Mouse (Mus musculus): Measurements from ENCODE around the gene Sema4f.

- TF ChIP-seq CTCF (IDR thresholded peaks at IDR 0.05; ENCODE audit: low read depth) (peak; percentile 28), EP300 (IDR thresholded peaks at IDR 0.05; ENCODE audit: low read depth) (no peak)
These were observed 6.2 kb upstream of the Sema4f start for GRCm38 (mm10) chr6:82945750-82946149.

Measured in heart, postnatal 0 days (tissue).